In genomic region chr2:165613741-165614339, GRCm38 (mm10) we compare ENCODE assay signal across 10 mouse cellular contexts. TPM values are rescaled to one million over a fixed set of nuclear protein-coding genes. Genes with fewer than 3 reads are reported as not detected.
DNase-seq lines count a peak whose midpoint lies in the region; ATAC-seq lines count a peak whose summit lies in the region.
"Had no signal": no experiment of that assay in that cellular context is flagged by ENCODE, and none has a peak within 500 bp of the region (broad histone marks: within the 10 kb centered on the region; RNA-seq: fewer than 3 reads in every experiment).

No protein-coding gene starts in this region.

- H3K9ac ChIP-seq in kidney, embryonic 14.5 days (ENCODE audit: low read depth, low read length) = no peak overlapping the region
- H3K9ac ChIP-seq in embryonic facial prominence, embryonic 13.5 days = peak overlapping the region; percentile 49; the same call in 1 of the 2 replicates
- H3K9ac ChIP-seq: limb, embryonic 12.5 days had no signal

- intact Hi-C loops in heart, postnatal 14 days (cut with DNase I) = no loop called here

- H3K4me1 ChIP-seq in kidney, embryonic 14.5 days (ENCODE audit: control insufficient read depth, insufficient read depth, low read length) = no peaks in the 10 kb centered on the region
- peaks cover 18% of the 10 kb centered on the region for H3K4me1 ChIP-seq in embryonic facial prominence, embryonic 13.5 days
- H3K4me1 ChIP-seq: limb, embryonic 12.5 days had no signal

- no peak overlapping the region for H3K4me2 ChIP-seq in kidney, embryonic 14.5 days (replicated peaks; ENCODE audit: low read depth, low read length)
- H3K4me2 ChIP-seq in embryonic facial prominence, embryonic 13.5 days = no peak overlapping the region; the same call in 1 of the 2 replicates
- H3K4me2 ChIP-seq: limb, embryonic 12.5 days had no signal

- no peak overlapping the region for H3K27ac ChIP-seq in kidney, embryonic 14.5 days (ENCODE audit: low read depth, low read length)
- peak overlapping the region; percentile 84 for H3K27ac ChIP-seq in embryonic facial prominence, embryonic 13.5 days
- H3K27ac ChIP-seq: limb, embryonic 12.5 days had no signal

- no peaks in the 10 kb centered on the region for H3K36me3 ChIP-seq in kidney, embryonic 14.5 days (ENCODE audit: control insufficient read depth, insufficient read depth, low read length)
- H3K36me3 ChIP-seq in embryonic facial prominence, embryonic 13.5 days = no peaks in the 10 kb centered on the region
- H3K36me3 ChIP-seq: limb, embryonic 12.5 days had no signal

- no peak for ATAC-seq in kidney, embryonic 14.5 days (ENCODE audit: low FRiP score, low TSS enrichment)
- no peak for ATAC-seq in embryonic facial prominence, embryonic 13.5 days (ENCODE audit: insufficient number of reproducible peaks, insufficient read depth, low FRiP score, low TSS enrichment, low read depth)

- DNase-seq in kidney, adult 18-20 months = peak; percentile 29
- peak; percentile 62 to 74 for DNase-seq in heart, postnatal 14 days
- peak; percentile 30 to 50 for DNase-seq in layer of hippocampus, postnatal 36 days
- DNase-seq in retina, embryonic 14.5 days (ENCODE audit: low spot score) = no peak
- no peak for DNase-seq in Muller cell, postnatal 12 days (ENCODE audit: inconsistent ontology term)
- DNase-seq in embryo, embryonic 10.5 days (ENCODE audit: low spot score) = no peak
- DNase-seq: right cerebral cortex, postnatal 25 days had no signal

- no peak overlapping the region for H3K4me3 ChIP-seq in kidney, embryonic 14.5 days (ENCODE audit: low read length)
- no peak overlapping the region for H3K4me3 ChIP-seq in embryonic facial prominence, embryonic 13.5 days
- H3K4me3 ChIP-seq: limb, embryonic 12.5 days had no signal

- no peaks in the 10 kb centered on the region; the same call in 1 of the 2 replicates for H3K9me3 ChIP-seq in kidney, embryonic 14.5 days (ENCODE audit: control insufficient read depth, low read length)
- H3K9me3 ChIP-seq in embryonic facial prominence, embryonic 13.5 days = no peaks in the 10 kb centered on the region
- H3K9me3 ChIP-seq: limb, embryonic 12.5 days had no signal

- 49% methylated on average over 13 of the region's 13 CpGs for WGBS in kidney, embryonic 14.5 days
- WGBS in embryonic facial prominence, embryonic 13.5 days = 48% methylated on average over 13 of the region's 13 CpGs

- H3K27me3 ChIP-seq in kidney, embryonic 14.5 days (ENCODE audit: control insufficient read depth, insufficient read depth, low read length) = no peaks in the 10 kb centered on the region
- no peaks in the 10 kb centered on the region for H3K27me3 ChIP-seq in embryonic facial prominence, embryonic 13.5 days

RNA-seq across cellular contexts. Expression of gene Eya2, which starts 19.0 kb away (rescaled TPM):
- polyA plus RNA-seq in kidney, embryonic 14.5 days (2014; fragmentation: Nextera tagmentation; extraction: Ambion mirVana) = 7.0 and 10.4 TPM in 2 replicates
- 22.1 and 34.0 TPM in 2 replicates for polyA plus RNA-seq in embryonic facial prominence, embryonic 13.5 days (2015; fragmentation: Nextera tagmentation; extraction: Ambion mirVana)
- 1 to 10 TPM; 1.8 to 2.5 TPM for total RNA-seq in heart, postnatal 14 days (2021)
- 1 to 10 TPM; 2.5 to 3.2 TPM for total RNA-seq in layer of hippocampus, postnatal 36 days (2021)

Comparison
In these comparisons a context has a peak if more than half of its experiments do, and no peak if none do; other contexts are left out.
1. DNase-seq: peak in kidney, adult 18-20 months (single experiment), heart, postnatal 14 days (2 of 2) and layer of hippocampus, postnatal 36 days (2 of 2); none in retina, embryonic 14.5 days (single experiment), Muller cell, postnatal 12 days (single experiment) and embryo, embryonic 10.5 days (single experiment).